Mouse (Mus musculus): Measurements from ENCODE around the gene Siae. TPM values are rescaled to one million over a fixed set of nuclear protein-coding genes. Genes with fewer than 3 reads are reported as not detected.

The Siae gene
- total and polyA plus RNA-seq, 2 experiments: 17.4 to 27.5 TPM

- DNase-seq (ENCODE audit: extremely low read depth, low read depth, low spot score): no peak
- WGBS: 22% methylated on average over 7 of the region's 7 CpGs
- TF ChIP-seq POLR2A (IDR thresholded peaks at IDR 0.05; ENCODE audit: extremely low read depth, insufficient read depth, low read length): no peak
- peak; percentile 86 for TF ChIP-seq CTCF (IDR thresholded peaks at IDR 0.05; ENCODE audit: low read depth, low read length)
- Histone ChIP-seq H3K79me2 (ENCODE audit: control insufficient read depth, insufficient read depth, low read length) (no peaks in the 10 kb centered on the region), H3K27ac (replicated peaks; ENCODE audit: insufficient read depth, low read depth, low read length) (no peak overlapping the region), H3K36me3 (ENCODE audit: control insufficient read depth, insufficient read depth, low read length) (peaks cover 18% of the 10 kb centered on the region), H3K27me3 (ENCODE audit: control insufficient read depth, insufficient read depth, low read length) (no peaks in the 10 kb centered on the region), H3K4me1 (ENCODE audit: control insufficient read depth, insufficient read depth, low read length) (no peaks in the 10 kb centered on the region), H3K9ac (ENCODE audit: low read depth, low read length) (no peak overlapping the region), H3K4me3 (ENCODE audit: insufficient read depth, low read depth, low read length) (no peak overlapping the region)
These were observed 80.8 kb downstream of the Siae start for GRCm38 (mm10) chr9:37636335-37636734.

DNA sequence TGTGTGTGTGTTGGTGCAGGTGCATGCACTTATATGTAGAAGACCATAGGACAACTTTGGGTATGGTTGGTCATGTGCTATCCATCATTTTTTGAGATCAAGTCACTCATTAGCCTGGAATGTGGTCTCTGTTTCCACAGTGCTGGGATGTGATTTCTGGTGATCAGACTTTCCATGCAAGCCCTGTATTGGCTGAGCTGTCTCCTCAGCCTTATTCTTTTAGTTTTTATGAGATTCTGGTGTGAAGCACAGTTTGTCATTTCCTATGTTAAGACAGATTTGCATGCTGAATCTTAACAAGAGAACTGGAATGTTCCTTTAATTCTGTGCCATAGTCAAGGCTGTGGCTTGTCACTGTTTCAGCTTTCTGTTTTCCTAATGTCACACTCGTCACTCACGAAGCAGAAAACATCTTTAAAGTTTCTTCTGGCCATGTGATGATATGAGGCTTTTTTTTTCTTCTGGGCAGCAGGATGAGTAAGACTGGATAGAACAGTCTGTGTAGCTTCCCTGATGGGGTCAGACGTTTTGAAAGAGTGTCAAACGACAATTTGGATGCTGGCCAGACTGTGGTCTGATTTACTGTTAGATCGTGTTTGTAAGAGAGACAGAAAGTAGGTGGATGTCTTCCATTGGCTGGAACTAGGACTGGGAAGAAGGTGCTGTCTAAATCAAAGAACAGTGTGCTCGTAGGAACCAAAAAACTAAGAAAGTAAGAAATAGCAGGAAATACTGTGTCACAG lies 81.5 kb downstream of the Siae start:
- H3K27ac ChIP-seq (replicated peaks; ENCODE audit: insufficient read depth, low read depth, low read length): no peak overlapping the region
- DNase-seq (ENCODE audit: extremely low read depth, low read depth, low spot score): no peak
- H3K9ac ChIP-seq (ENCODE audit: low read depth, low read length): no peak overlapping the region
- peaks cover 21% of the 10 kb centered on the region for H3K36me3 ChIP-seq (ENCODE audit: control insufficient read depth, insufficient read depth, low read length)
- no peaks in the 10 kb centered on the region for H3K4me1 ChIP-seq (ENCODE audit: control insufficient read depth, insufficient read depth, low read length)
- 41% methylated on average over 6 of the region's 6 CpGs for WGBS
- no peak overlapping the region for H3K4me3 ChIP-seq (ENCODE audit: insufficient read depth, low read depth, low read length)
- no peaks in the 10 kb centered on the region for H3K79me2 ChIP-seq (ENCODE audit: control insufficient read depth, insufficient read depth, low read length)
- H3K27me3 ChIP-seq (ENCODE audit: control insufficient read depth, insufficient read depth, low read length): no peaks in the 10 kb centered on the region
- no peak for TF ChIP-seq POLR2A (IDR thresholded peaks at IDR 0.05; ENCODE audit: extremely low read depth, insufficient read depth, low read length)

DNA sequence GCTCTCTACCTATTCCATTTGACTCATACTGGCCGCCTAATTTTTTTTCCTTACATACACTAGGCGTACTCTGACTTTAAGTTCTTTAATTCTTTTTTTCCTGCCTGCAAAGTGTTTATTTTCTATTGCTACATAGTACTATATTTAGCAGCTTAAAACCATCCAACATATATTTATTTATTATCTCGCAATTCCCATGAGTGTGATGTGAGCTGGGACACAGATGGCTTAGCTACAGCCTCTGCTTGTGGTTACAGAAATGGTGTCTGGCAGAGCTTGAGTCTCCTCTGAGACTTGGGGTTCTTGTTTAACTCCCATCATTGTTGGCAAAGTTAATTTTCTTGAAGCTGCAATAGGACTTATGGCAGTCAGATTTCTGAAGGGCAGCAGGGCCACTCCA lies 83.2 kb downstream of the Siae start:
- no peak overlapping the region for H3K4me3 ChIP-seq (ENCODE audit: insufficient read depth, low read depth, low read length)
- DNase-seq (ENCODE audit: extremely low read depth, low read depth, low spot score): no peak
- no peaks in the 10 kb centered on the region for H3K27me3 ChIP-seq (ENCODE audit: control insufficient read depth, insufficient read depth, low read length)
- 85% methylated on average over 3 of the region's 3 CpGs for WGBS
- no peak overlapping the region for H3K9ac ChIP-seq (ENCODE audit: low read depth, low read length)
- H3K36me3 ChIP-seq (ENCODE audit: control insufficient read depth, insufficient read depth, low read length): peaks cover 17% of the 10 kb centered on the region
- no peaks in the 10 kb centered on the region for H3K79me2 ChIP-seq (ENCODE audit: control insufficient read depth, insufficient read depth, low read length)
- TF ChIP-seq CTCF (IDR thresholded peaks at IDR 0.05; ENCODE audit: low read depth, low read length) (no peak), POLR2A (IDR thresholded peaks at IDR 0.05; ENCODE audit: extremely low read depth, insufficient read depth, low read length) (no peak)
- H3K4me1 ChIP-seq (ENCODE audit: control insufficient read depth, insufficient read depth, low read length): no peaks in the 10 kb centered on the region
- no peak overlapping the region for H3K27ac ChIP-seq (replicated peaks; ENCODE audit: insufficient read depth, low read depth, low read length)

- DNase-seq (ENCODE audit: extremely low read depth, low read depth, low spot score): no peak
- H3K9ac ChIP-seq (ENCODE audit: low read depth, low read length): no peak overlapping the region
- TF ChIP-seq CTCF (IDR thresholded peaks at IDR 0.05; ENCODE audit: low read depth, low read length) (no peak), POLR2A (IDR thresholded peaks at IDR 0.05; ENCODE audit: extremely low read depth, insufficient read depth, low read length) (no peak)
- peaks cover 65% of the 10 kb centered on the region for H3K36me3 ChIP-seq (ENCODE audit: control insufficient read depth, insufficient read depth, low read length)
- 75% methylated on average over 3 of the region's 3 CpGs for WGBS
- H3K4me3 ChIP-seq (ENCODE audit: insufficient read depth, low read depth, low read length): no peak overlapping the region
- no peaks in the 10 kb centered on the region for H3K27me3 ChIP-seq (ENCODE audit: control insufficient read depth, insufficient read depth, low read length)
- no peaks in the 10 kb centered on the region for H3K79me2 ChIP-seq (ENCODE audit: control insufficient read depth, insufficient read depth, low read length)
- no peak overlapping the region for H3K27ac ChIP-seq (replicated peaks; ENCODE audit: insufficient read depth, low read depth, low read length)
- H3K4me1 ChIP-seq (ENCODE audit: control insufficient read depth, insufficient read depth, low read length): no peaks in the 10 kb centered on the region
These were observed 90.7 kb downstream of the Siae start for GRCm38 (mm10) chr9:37646246-37646645.

DNA sequence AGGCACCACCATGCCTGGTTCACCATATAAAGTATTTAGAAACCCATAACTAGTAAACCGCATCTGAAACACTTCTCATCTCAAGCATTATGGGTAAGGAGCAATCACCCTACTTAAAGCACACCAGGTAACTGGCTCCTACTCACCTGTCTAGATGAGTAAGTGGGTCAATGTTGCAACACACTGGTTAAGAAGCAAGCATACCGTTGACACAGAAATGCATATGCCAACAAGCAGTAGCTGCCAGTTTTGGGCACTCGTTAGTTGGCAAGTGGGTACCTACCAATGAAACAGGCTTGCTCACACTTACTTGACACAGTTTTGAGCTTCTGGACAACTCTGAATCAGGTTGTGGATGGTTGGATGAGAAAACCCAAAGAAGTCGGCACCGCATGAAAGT lies 95.1 kb downstream of the Siae start:
- no peaks in the 10 kb centered on the region for H3K79me2 ChIP-seq (ENCODE audit: control insufficient read depth, insufficient read depth, low read length)
- peaks cover 79% of the 10 kb centered on the region for H3K36me3 ChIP-seq (ENCODE audit: control insufficient read depth, insufficient read depth, low read length)
- H3K9ac ChIP-seq (ENCODE audit: low read depth, low read length): no peak overlapping the region
- DNase-seq (ENCODE audit: extremely low read depth, low read depth, low spot score): peak; percentile 22
- no peaks in the 10 kb centered on the region for H3K27me3 ChIP-seq (ENCODE audit: control insufficient read depth, insufficient read depth, low read length)
- no peaks in the 10 kb centered on the region for H3K4me1 ChIP-seq (ENCODE audit: control insufficient read depth, insufficient read depth, low read length)
- 70% methylated on average over 5 of the region's 5 CpGs for WGBS
- TF ChIP-seq CTCF (IDR thresholded peaks at IDR 0.05; ENCODE audit: low read depth, low read length) (no peak), POLR2A (IDR thresholded peaks at IDR 0.05; ENCODE audit: extremely low read depth, insufficient read depth, low read length) (no peak)
- no peak overlapping the region for H3K4me3 ChIP-seq (ENCODE audit: insufficient read depth, low read depth, low read length)
- H3K27ac ChIP-seq (replicated peaks; ENCODE audit: insufficient read depth, low read depth, low read length): no peak overlapping the region

- Histone ChIP-seq H3K4me3 (ENCODE audit: insufficient read depth, low read depth, low read length) (no peak overlapping the region), H3K36me3 (ENCODE audit: control insufficient read depth, insufficient read depth, low read length) (peaks cover 54% of the 10 kb centered on the region), H3K4me1 (ENCODE audit: control insufficient read depth, insufficient read depth, low read length) (peaks cover 3% of the 10 kb centered on the region; the same call in 1 of the 2 replicates), H3K27me3 (ENCODE audit: control insufficient read depth, insufficient read depth, low read length) (no peaks in the 10 kb centered on the region), H3K27ac (replicated peaks; ENCODE audit: insufficient read depth, low read depth, low read length) (no peak overlapping the region), H3K9ac (ENCODE audit: low read depth, low read length) (no peak overlapping the region), H3K79me2 (ENCODE audit: control insufficient read depth, insufficient read depth, low read length) (no peaks in the 10 kb centered on the region)
- TF ChIP-seq POLR2A (IDR thresholded peaks at IDR 0.05; ENCODE audit: extremely low read depth, insufficient read depth, low read length) (no peak), CTCF (IDR thresholded peaks at IDR 0.05; ENCODE audit: low read depth, low read length) (no peak)
- no peak for DNase-seq (ENCODE audit: extremely low read depth, low read depth, low spot score)
- 89% methylated on average over 5 of the region's 5 CpGs for WGBS
These were observed 98.3 kb downstream of the Siae start for GRCm38 (mm10) chr9:37653836-37654235.

Data from liver, adult 2 months (tissue).